Mouse (Mus musculus) heart, adult 2 months (tissue): ENCODE data around the gene Snrk. TPM values are rescaled to one million over a fixed set of nuclear protein-coding genes. Genes with fewer than 3 reads are reported as not detected.
A peak's percentile ranks its signal among the peaks of the same experiment; 100 is the strongest.

Source experiments
- DNase-seq, 2 experiments: peaks; one replicate each; pipeline ENCODE4 v3.0.0; 2021
- H3K27ac ChIP-seq: fragments of 200-600 bp; 2 replicates; pipeline ENCODE4 v1.8.1; 2022
- H3K27me3 ChIP-seq: fragments of 200-500 bp; 2 replicates; pipeline ENCODE4 v1.6.1; 2012; ENCODE audit warnings: mild to moderate bottlenecking, low read length, inconsistent platforms, mixed read lengths; ENCODE audit not compliant: control insufficient read depth, insufficient read depth
- H3K36me3 ChIP-seq: fragments of 200-500 bp; 2 replicates; pipeline ENCODE4 v1.6.1; 2012; ENCODE audit warnings: low read length, inconsistent platforms; ENCODE audit not compliant: control insufficient read depth, insufficient read depth
- H3K4me1 ChIP-seq: fragments of 200-500 bp; 2 replicates; pipeline ENCODE4 v1.6.1; 2011; ENCODE audit warnings: low read length; ENCODE audit not compliant: control insufficient read depth, insufficient read depth
- H3K4me3 ChIP-seq: fragments of 200-600 bp; 2 replicates; pipeline ENCODE4 v1.8.1; 2022
- H3K79me2 ChIP-seq: fragments of 200-500 bp; replicated peaks from 2 replicates; pipeline ENCODE4 v1.6.1; 2012; ENCODE audit warnings: mild to moderate bottlenecking, inconsistent platforms, low read length, moderate library complexity, mixed read lengths; ENCODE audit not compliant: control insufficient read depth, insufficient read depth
- H3K9ac ChIP-seq: fragments of 200-500 bp; 2 replicates; pipeline ENCODE4 v1.6.1; 2012; ENCODE audit warnings: low read depth, mild to moderate bottlenecking, control low read depth, inconsistent platforms, low read length, mixed read lengths
- CTCF ChIP-seq: fragments of 200-600 bp; IDR thresholded peaks from 2 replicates; pipeline ENCODE4 v1.8.1; 2022; ENCODE audit warnings: antibody characterized with exemption, mild to moderate bottlenecking, moderate library complexity
- EP300 ChIP-seq: fragments of 200-500 bp; IDR thresholded peaks from 2 replicates; pipeline ENCODE4 v1.6.1; 2011; ENCODE audit warnings: low read depth, low read length, control low read depth; ENCODE audit not compliant: insufficient read depth
- POLR2A ChIP-seq: fragments of 200-500 bp; IDR thresholded peaks from 2 replicates; pipeline ENCODE4 v1.6.1; 2011; ENCODE audit warnings: mild to moderate bottlenecking, low read depth, low read length, control low read depth; ENCODE audit not compliant: insufficient read depth
- WGBS: fragments of 180-500 bp; shearing (Covaris S2); methylation state at CpG from one replicate; pipeline ENCODE4 v1.1.7; 2018; 5-methylcytosine and 5-hydroxymethylcytosine counted together
- intact Hi-C: fragments of 180-260 bp; cut with DNase I; formaldehyde crosslinking; loops from one replicate; pipeline ENCODE4 v1.15.1; 2025
- polyA plus RNA-seq: library from polyadenylated mRNA; depleted of rRNA; stranded (reverse); fragments of >200 nt; gene quantifications from 2 replicates; pipeline ENCODE4 v1.2.3, GENCODE M21; 2012
- total RNA-seq, 2 experiments: library from RNA; stranded (reverse); gene quantifications; 2 replicates each; pipeline ENCODE4 v1.2.3; 2021

Gene Snrk
- total and polyA plus RNA-seq, 3 experiments: 68.0 to 163 (median 142) TPM

GRCm38 (mm10) chr9:122122113-122122512 lies 5.0 kb downstream of the Snrk start:
- no peak for DNase-seq
- Histone ChIP-seq H3K4me1 (peaks cover 36% of the 10 kb centered on the region), H3K27me3 (no peaks in the 10 kb centered on the region), H3K4me3 (peak overlapping the region; percentile 92), H3K79me2 (peaks cover 16% of the 10 kb centered on the region), H3K27ac (peak overlapping the region; percentile 98), H3K9ac (peak overlapping the region; percentile 55), H3K36me3 (peaks cover 49% of the 10 kb centered on the region)
- intact Hi-C loops: loop anchor here (10.0 kb wide), 1 partner anchor 233 kb away; the partner anchor contains the start of gene Abhd5
- no peak for TF ChIP-seq EP300
- TF ChIP-seq CTCF: no peak
- TF ChIP-seq POLR2A: no peak
- 31% methylated on average over 5 of the region's 5 CpGs for WGBS

- intact Hi-C loops: loop anchor here (10.0 kb wide), 1 partner anchor 232 kb away; the partner anchor contains the start of gene Abhd5
- H3K4me1 ChIP-seq: peaks cover 41% of the 10 kb centered on the region
- 35% methylated on average over 5 of the region's 5 CpGs for WGBS
These were observed 6.1 kb downstream of the Snrk start for GRCm38 (mm10) chr9:122123181-122123580.

DNA sequence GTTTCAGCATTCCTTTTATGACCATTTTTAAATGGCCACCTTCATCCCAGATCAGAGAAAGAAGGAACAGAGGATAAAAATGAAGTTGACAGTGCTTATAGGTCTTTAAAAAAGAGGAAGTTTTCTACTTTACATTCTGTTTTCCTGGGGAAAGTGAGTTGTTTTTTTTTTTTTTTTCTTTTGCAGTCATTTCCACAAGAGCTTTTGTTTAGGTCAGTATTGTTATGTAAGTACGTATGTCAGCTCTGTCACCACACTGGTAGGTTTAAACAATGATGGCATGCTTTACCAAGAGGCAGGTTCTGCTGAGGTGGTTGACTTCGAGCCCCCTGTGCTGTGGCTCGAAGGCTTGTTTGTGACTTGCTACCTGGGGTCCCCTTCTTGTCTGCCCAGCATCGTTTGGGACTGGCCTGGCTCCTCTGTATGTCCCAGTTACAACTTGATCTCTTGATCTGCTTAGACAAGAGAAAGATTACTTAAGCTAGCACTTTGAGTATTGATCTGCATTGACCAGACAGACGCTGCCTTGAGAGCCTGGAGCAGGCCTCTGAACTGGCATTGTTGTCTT lies 8.7 kb downstream of the Snrk start:
- H3K36me3 ChIP-seq: peaks cover 61% of the 10 kb centered on the region
- TF ChIP-seq EP300 (no peak), POLR2A (no peak), CTCF (no peak)
- peak overlapping the region; percentile 1 for H3K9ac ChIP-seq
- no peak overlapping the region; the same call in 1 of the 2 replicates for H3K4me3 ChIP-seq
- peaks cover 48% of the 10 kb centered on the region for H3K4me1 ChIP-seq
- no peaks in the 10 kb centered on the region for H3K27me3 ChIP-seq
- H3K27ac ChIP-seq: peak overlapping the region; percentile 98
- 52% methylated on average over 5 of the region's 5 CpGs for WGBS
- peaks cover 21% of the 10 kb centered on the region for H3K79me2 ChIP-seq
- intact Hi-C loops: loop anchor here (10.0 kb wide), 1 partner anchor 229 kb away; the partner anchor contains the start of gene Abhd5
- peak in 1 of 2 experiments; percentile 23 for DNase-seq

More at GRCm38 (mm10) chr9:122123181-122123580, 6.1 kb downstream of the Snrk start:
- H3K27me3 ChIP-seq: no peaks in the 10 kb centered on the region
- TF ChIP-seq EP300: no peak
- no peak for TF ChIP-seq POLR2A
- no peak for TF ChIP-seq CTCF
- peak overlapping the region; percentile 45 for H3K9ac ChIP-seq
- no peak for DNase-seq
- H3K27ac ChIP-seq: peak overlapping the region; percentile 98
- peaks cover 18% of the 10 kb centered on the region for H3K79me2 ChIP-seq
- H3K4me3 ChIP-seq: peak overlapping the region; percentile 92
- peaks cover 55% of the 10 kb centered on the region for H3K36me3 ChIP-seq

- 50% methylated on average over 8 of the region's 8 CpGs for WGBS
- Histone ChIP-seq H3K36me3 (peaks cover 63% of the 10 kb centered on the region), H3K4me3 (no peak overlapping the region), H3K79me2 (peaks cover 16% of the 10 kb centered on the region), H3K4me1 (peaks cover 47% of the 10 kb centered on the region), H3K9ac (no peak overlapping the region), H3K27me3 (no peaks in the 10 kb centered on the region), H3K27ac (peak overlapping the region; percentile 98)
- no peak for DNase-seq
- no peak for TF ChIP-seq POLR2A
- TF ChIP-seq CTCF: no peak
- TF ChIP-seq EP300: no peak
- intact Hi-C loops: loop anchor here (10.0 kb wide), 1 partner anchor 228 kb away; the partner anchor contains the start of gene Abhd5
These were observed 9.7 kb downstream of the Snrk start for GRCm38 (mm10) chr9:122126790-122127189.

DNA sequence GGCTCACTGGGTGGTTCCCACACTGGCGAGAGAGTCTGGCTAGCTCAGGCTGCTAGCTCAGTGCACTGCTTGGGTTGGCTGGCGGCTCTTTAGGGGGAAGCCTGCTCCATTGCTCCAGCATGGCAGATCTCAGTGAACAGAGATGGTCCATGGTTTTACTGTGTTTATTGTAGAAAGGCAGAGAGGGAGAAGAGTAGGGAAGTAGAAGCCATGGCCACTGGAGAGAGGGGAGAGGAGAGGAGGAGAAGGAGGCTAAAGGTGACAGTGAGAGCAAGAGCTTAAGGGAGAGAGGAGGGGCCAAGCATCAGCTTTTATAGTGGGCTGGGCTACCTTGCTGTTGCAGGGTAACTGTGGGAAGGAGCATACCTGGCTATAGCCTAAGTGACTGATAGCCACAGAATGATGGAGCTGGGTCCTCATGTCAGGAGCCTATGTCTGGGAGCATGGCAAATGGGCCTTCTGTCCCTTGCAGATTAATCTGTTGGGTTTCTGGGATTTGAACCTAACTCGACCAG lies 10.3 kb downstream of the Snrk start:
- Histone ChIP-seq H3K36me3 (peaks cover 62% of the 10 kb centered on the region), H3K79me2 (peaks cover 18% of the 10 kb centered on the region), H3K4me3 (peak overlapping the region; percentile 15; the same call in 1 of the 2 replicates), H3K9ac (no peak overlapping the region; the same call in 1 of the 2 replicates), H3K27ac (peak overlapping the region; percentile 62), H3K4me1 (peaks cover 44% of the 10 kb centered on the region), H3K27me3 (no peaks in the 10 kb centered on the region)
- TF ChIP-seq CTCF (no peak), EP300 (no peak), POLR2A (no peak)
- intact Hi-C loops: loop anchor here (10.0 kb wide), 1 partner anchor 227 kb away; the partner anchor contains the start of gene Abhd5
- WGBS: 44% methylated on average over 3 of the region's 3 CpGs
- DNase-seq: no peak

DNA sequence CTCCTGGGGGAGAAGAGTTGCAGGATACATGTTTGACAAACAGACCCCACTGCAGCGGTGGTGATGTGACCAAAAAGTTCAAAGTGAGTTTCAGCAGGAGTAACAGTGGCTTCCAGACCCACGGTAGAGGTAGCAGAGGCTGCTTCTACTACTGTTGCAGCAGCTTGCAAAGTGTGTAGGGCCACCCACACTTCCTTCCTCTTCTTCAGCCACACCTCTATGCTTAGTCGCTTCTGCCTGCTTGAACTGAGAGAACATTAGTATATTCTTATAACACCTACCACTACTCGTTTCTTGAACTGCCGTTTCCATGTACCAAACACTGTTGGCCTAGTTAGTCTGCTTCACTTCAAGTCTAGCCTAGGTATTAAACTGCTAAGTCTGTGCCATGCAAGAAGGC lies 11.6 kb downstream of the Snrk start:
- Histone ChIP-seq H3K36me3 (peaks cover 64% of the 10 kb centered on the region), H3K27ac (peak overlapping the region; percentile 62), H3K79me2 (peaks cover 14% of the 10 kb centered on the region), H3K9ac (peak overlapping the region; percentile 40), H3K4me1 (peaks cover 40% of the 10 kb centered on the region), H3K4me3 (peak overlapping the region; percentile 6), H3K27me3 (no peaks in the 10 kb centered on the region)
- TF ChIP-seq CTCF (no peak), POLR2A (peak; percentile 63; the same call in 1 of the 2 replicates)
- WGBS: 23% methylated on average over 5 of the region's 5 CpGs
- intact Hi-C loops: loop anchor here (10.0 kb wide), 1 partner anchor 226 kb away; the partner anchor contains the start of gene Abhd5
- peak; percentile 46 to 52 for DNase-seq
